In the genomic region with DNA sequence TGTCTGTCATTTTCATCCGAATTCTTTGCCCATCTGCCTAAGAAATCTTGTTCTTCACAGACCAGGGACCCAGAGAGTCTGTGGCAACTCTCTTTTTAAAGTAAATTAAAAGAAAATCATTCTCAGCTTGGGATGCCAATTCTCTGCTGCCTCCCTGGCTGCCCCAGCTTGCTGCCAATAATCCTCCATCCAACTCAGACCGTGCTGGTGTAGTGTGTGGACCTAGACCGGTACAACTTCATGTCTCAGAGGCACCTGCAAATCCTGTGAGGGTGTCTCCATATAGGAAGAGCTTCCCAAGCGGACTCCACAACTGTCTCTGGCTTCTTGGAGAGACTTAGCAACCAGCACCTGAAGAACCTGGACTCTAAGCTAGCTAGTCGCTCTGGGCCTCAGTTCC, we compare ENCODE assay signal across 26 mouse cellular contexts. TPM values are rescaled to one million over a fixed set of nuclear protein-coding genes. Genes with fewer than 3 reads are reported as not detected.
DNase-seq lines count a peak whose midpoint lies in the region; ATAC-seq lines count a peak whose summit lies in the region.
"Had no signal": no experiment of that assay in that cellular context is flagged by ENCODE, and none has a peak within 500 bp of the region (broad histone marks: within the 10 kb centered on the region; RNA-seq: fewer than 3 reads in every experiment).

No protein-coding gene starts in this region.

- 64% methylated on average over 5 of the region's 5 CpGs for WGBS in heart, embryonic 10.5 days
- 84% methylated on average over 5 of the region's 5 CpGs for WGBS in kidney, embryonic 15.5 days

- no peak overlapping the region for H3K9ac ChIP-seq in kidney, embryonic 15.5 days
- H3K9ac ChIP-seq: embryonic facial prominence, embryonic 12.5 days; forebrain, embryonic 13.5 days; forebrain, embryonic 15.5 days; forebrain, postnatal 0 days had no signal

- no peak overlapping the region for H3K4me3 ChIP-seq in heart, embryonic 10.5 days
- H3K4me3 ChIP-seq in kidney, embryonic 15.5 days (replicated peaks), result no peak overlapping the region
- H3K4me3 ChIP-seq: embryonic facial prominence, embryonic 10.5 days; embryonic facial prominence, embryonic 12.5 days; forebrain, embryonic 13.5 days; forebrain, embryonic 15.5 days had no signal

- H3K36me3 ChIP-seq in heart, embryonic 10.5 days, result no peaks in the 10 kb centered on the region
- H3K36me3 ChIP-seq in kidney, embryonic 15.5 days, result no peaks in the 10 kb centered on the region
- H3K36me3 ChIP-seq: embryonic facial prominence, embryonic 10.5 days; embryonic facial prominence, embryonic 12.5 days; forebrain, embryonic 15.5 days; G1E had no signal

- no peak overlapping the region for H3K4me2 ChIP-seq in kidney, embryonic 15.5 days
- H3K4me2 ChIP-seq: embryonic facial prominence, embryonic 12.5 days; forebrain, embryonic 13.5 days; forebrain, embryonic 15.5 days had no signal

- H3K27me3 ChIP-seq in heart, embryonic 10.5 days (ENCODE audit: insufficient read depth, poor library complexity, severe bottlenecking), result no peaks in the 10 kb centered on the region
- no peaks in the 10 kb centered on the region for H3K27me3 ChIP-seq in kidney, embryonic 15.5 days
- H3K27me3 ChIP-seq: CH12.LX; embryonic facial prominence, embryonic 12.5 days; forebrain, embryonic 13.5 days; forebrain, embryonic 15.5 days; Patski had no signal

- ATAC-seq in kidney, embryonic 15.5 days (replicated peaks; ENCODE audit: low FRiP score), result no peak
- ATAC-seq: activated CD4-positive, CD25-positive, alpha-beta regulatory T cell, adult 4 months; CD4-positive, CD25-positive, alpha-beta regulatory T cell, adult 4 months; forebrain, embryonic 13.5 days; forebrain, embryonic 15.5 days; forebrain, postnatal 0 days; Patski had no signal

- 0 out of 2 replicates have a peak, but pooled peaks cover 3% of the 10 kb centered on the region for H3K9me3 ChIP-seq in heart, embryonic 10.5 days
- H3K9me3 ChIP-seq in kidney, embryonic 15.5 days (replicated peaks), result 0 out of 2 replicates have a peak, but pooled peaks cover 3% of the 10 kb centered on the region
- H3K9me3 ChIP-seq: embryonic facial prominence, embryonic 12.5 days; forebrain, embryonic 13.5 days; forebrain, embryonic 15.5 days; G1E had no signal

- peak; percentile 31 to 52 for DNase-seq in cerebellum, postnatal 10 days
- DNase-seq in cerebellum, adult 8-10 months, result no peak
- peak; percentile 92 for DNase-seq in heart, adult 11 months
- no peak for DNase-seq in heart, embryonic 10.5 days (ENCODE audit: low spot score)
- DNase-seq in kidney, postnatal 10 days, result peak; percentile 4
- peak; percentile 41 for DNase-seq in testis, postnatal 10 days (ENCODE audit: low spot score)
- no peak for DNase-seq in testis, postnatal 14 days (ENCODE audit: low spot score)
- DNase-seq: adrenal gland, adult 8-10 months; adrenal gland, postnatal 14 days; adrenal gland, postnatal 36 days; B cell, adult 2 months; cerebellum, adult 11-12 months; cerebellum, adult 2 months; cerebellum, adult 9-11 months; forebrain, postnatal 0 days had no signal

- no peak overlapping the region for H3K27ac ChIP-seq in heart, embryonic 10.5 days
- no peak overlapping the region for H3K27ac ChIP-seq in kidney, embryonic 15.5 days
- H3K27ac ChIP-seq: embryonic facial prominence, embryonic 10.5 days; embryonic facial prominence, embryonic 12.5 days; forebrain, embryonic 13.5 days; forebrain, embryonic 15.5 days had no signal

- H3K4me1 ChIP-seq in heart, embryonic 10.5 days, result no peaks in the 10 kb centered on the region
- no peaks in the 10 kb centered on the region for H3K4me1 ChIP-seq in kidney, embryonic 15.5 days
- H3K4me1 ChIP-seq: embryonic facial prominence, embryonic 10.5 days; embryonic facial prominence, embryonic 12.5 days; forebrain, embryonic 13.5 days; forebrain, embryonic 15.5 days had no signal

RNA-seq across cellular contexts. Expression of a gene that starts 18.8 kb away (rescaled TPM):
- polyA plus RNA-seq in heart, embryonic 10.5 days (2016; fragmentation: Nextera tagmentation; extraction: Ambion mirVana), result 242 and 244 TPM in 2 replicates
- 234 and 259 TPM in 2 replicates for polyA plus RNA-seq in kidney, embryonic 15.5 days (2015; fragmentation: Nextera tagmentation; extraction: Ambion mirVana)

RNA-seq across cellular contexts. Expression of a gene that starts 22.0 kb away (rescaled TPM):
- 0.06 and 0.25 TPM in 2 replicates for polyA plus RNA-seq in heart, embryonic 10.5 days (2016; fragmentation: Nextera tagmentation; extraction: Ambion mirVana)
- 1.1 and 1.2 TPM in 2 replicates for polyA plus RNA-seq in kidney, embryonic 15.5 days (2015; fragmentation: Nextera tagmentation; extraction: Ambion mirVana)
- polyA plus RNA-seq: embryonic facial prominence, embryonic 10.5 days; forebrain, embryonic 11.5 days; G1E; Patski had no signal

RNA-seq across cellular contexts. Expression of a gene that starts 35.4 kb away (rescaled TPM):
- polyA plus RNA-seq in heart, embryonic 10.5 days (2016; fragmentation: Nextera tagmentation; extraction: Ambion mirVana), result 22.9 and 28.7 TPM in 2 replicates
- polyA plus RNA-seq in kidney, embryonic 15.5 days (2015; fragmentation: Nextera tagmentation; extraction: Ambion mirVana), result 41.7 and 46.3 TPM in 2 replicates

Comparison
In these comparisons a context has a peak if more than half of its experiments do, and no peak if none do; other contexts are left out.
1. DNase-seq: peak in cerebellum, postnatal 10 days (2 of 2), heart, adult 11 months (single experiment), kidney, postnatal 10 days (single experiment) and testis, postnatal 10 days (single experiment); none in cerebellum, adult 8-10 months (single experiment), heart, embryonic 10.5 days (single experiment) and testis, postnatal 14 days (single experiment).